Mouse (Mus musculus): Measurements from ENCODE around the gene Evi2a. TPM values are rescaled to one million over a fixed set of nuclear protein-coding genes. Genes with fewer than 3 reads are reported as not detected.

Evi2a gene
- polyA plus RNA-seq (2017; shearing (Covaris generic)), result 10 to 100 TPM; 63.8 to 92.4 (median 76.7) TPM

DNA sequence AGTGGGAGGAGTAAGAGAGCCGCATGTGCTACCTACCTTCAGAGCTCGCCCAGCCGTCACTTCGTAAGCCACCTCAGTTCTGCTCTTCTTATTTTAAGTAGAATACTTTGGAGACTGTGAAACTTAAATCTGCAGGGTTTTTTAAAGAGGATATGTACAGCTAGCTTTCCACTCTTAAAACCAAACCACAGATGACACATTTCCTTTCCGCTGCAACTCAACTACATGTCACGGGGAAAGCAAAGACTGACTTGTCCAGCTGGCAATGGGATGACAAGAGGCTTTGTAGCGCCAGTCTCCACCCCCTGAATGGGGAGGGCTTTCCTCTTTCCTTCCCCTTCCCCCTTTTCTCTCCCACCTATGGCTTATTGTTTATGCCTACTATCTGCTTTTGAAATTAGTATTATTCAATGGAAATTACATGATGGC is at the start of gene Evi2a, which contains the start of gene Evi2:
Gene Evi2a (minus strand): TSS at position 277 of the 429 bp plus-strand sequence.
Gene Evi2 (minus strand): TSS at position 257 of the 429 bp plus-strand sequence.
- ATAC-seq, result peak; percentile 83

GRCm38 (mm10) chr11:79577741-79578140 is 47.3 kb upstream of the Evi2a start:
- ATAC-seq, result peak; percentile 67

GRCm38 (mm10) chr11:79575383-79576073 is 45.1 kb upstream of the Evi2a start:
- ATAC-seq, result no peak

DNA sequence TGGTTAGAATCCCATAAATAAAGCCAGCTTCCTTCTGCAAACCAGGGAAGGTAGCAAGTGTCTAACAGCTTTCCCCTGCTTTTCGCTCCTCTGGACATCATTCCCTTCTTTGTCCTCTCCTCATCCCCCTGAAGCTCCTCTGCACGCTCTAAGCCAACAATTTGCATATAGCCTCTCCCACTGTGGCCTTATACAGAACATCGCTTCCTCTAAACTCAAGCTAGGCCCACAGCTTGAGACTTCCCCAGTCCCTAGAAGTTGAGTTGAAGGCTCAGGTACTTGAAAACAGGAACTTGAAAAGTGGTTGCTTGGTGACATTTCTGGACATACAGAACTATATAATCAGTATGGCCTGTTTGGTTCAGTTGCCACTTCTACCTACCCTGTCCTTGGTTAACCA is 43.4 kb upstream of the Evi2a start:
- no peak for ATAC-seq

GRCm38 (mm10) chr11:79570319-79570718 is 39.9 kb upstream of the Evi2a start:
- ATAC-seq, result no peak

DNA sequence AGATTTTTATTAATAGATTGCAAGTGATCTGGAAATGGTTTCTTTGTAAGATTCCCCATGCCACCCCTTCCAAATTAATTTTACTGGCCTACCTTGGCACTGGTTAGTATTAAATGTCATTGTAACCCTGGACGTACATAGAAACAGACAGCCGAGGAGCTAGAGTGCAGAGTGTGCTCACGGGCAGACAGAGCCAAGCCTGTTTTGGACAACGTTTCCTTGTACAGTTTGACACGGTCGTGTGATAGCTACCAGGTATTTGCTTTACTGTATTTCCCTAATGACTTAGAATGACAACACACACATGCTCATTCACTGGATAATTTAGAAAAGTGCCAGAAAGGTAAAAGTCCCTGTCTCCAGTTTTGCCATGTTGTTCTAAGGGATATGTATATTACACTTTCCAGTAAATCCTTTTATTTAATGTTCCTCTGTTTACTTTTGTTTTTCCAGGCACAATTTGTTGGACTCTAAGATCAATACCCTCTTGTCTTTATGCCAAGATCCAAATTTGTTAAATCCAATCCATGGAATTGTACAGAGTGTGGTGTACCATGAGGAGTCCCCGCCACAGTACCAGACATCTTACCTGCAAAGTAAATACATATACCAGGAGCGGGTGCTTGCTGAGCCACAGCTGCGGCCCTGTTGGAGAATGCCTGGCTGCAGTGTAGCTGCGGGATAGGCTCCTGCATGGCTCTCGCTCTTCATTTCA is 37.9 kb upstream of the Evi2a start:
- no peak for ATAC-seq

DNA sequence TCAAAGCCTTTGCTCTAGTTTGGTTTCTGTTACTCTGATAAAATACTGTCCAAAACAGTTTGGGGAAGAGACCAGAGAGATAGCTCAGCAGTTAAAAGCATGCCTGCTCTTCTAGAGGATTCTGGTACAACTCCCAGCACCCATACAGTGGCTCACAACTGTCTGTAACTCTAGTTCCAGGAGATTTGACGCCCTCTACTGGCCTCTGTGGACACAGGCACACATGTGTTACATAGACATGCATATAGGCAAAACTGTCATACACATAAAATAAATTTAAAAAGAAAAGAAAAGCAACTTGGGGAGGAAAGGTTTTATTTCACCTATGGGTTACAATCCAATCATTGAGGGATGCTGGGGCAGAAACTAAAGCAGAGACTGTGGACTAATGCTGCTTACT is 36.5 kb upstream of the Evi2a start:
- no peak for ATAC-seq

- ATAC-seq, result no peak
These were observed 33.1 kb upstream of the Evi2a start for GRCm38 (mm10) chr11:79563493-79563892.

- no peak for ATAC-seq
These were observed 30.1 kb upstream of the Evi2a start for GRCm38 (mm10) chr11:79560536-79560935.

DNA sequence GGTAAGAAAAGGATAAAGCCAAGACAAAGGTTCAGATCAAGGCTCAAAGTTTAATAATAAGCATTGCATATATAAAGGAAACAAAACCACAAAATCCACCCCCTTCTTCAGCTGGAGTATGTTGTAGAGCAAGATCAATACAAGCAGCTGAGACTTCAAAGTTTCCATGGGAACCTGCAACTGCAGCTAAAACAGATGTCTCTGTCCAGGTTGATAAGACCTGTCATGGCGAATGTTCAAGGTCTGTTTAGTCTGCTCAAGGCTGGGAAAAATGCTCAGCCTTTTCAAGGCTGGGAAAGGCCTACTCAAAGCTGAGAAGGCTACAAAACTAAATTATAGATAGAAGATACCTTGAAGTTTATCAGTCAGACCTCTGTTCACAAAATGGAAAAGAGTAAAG is 22.2 kb upstream of the Evi2a start:
- no peak for ATAC-seq

- no peak for ATAC-seq
These were observed 5.9 kb upstream of the Evi2a start for GRCm38 (mm10) chr11:79536293-79536692.

GRCm38 (mm10) chr11:79535554-79535953 is 5.1 kb upstream of the Evi2a start:
- ATAC-seq, result no peak

- ATAC-seq, result no peak
These were observed 3.7 kb upstream of the Evi2a start for GRCm38 (mm10) chr11:79533950-79534690.

GRCm38 (mm10) chr11:79533311-79533710 is 2.9 kb upstream of the Evi2a start:
- ATAC-seq, result no peak

DNA sequence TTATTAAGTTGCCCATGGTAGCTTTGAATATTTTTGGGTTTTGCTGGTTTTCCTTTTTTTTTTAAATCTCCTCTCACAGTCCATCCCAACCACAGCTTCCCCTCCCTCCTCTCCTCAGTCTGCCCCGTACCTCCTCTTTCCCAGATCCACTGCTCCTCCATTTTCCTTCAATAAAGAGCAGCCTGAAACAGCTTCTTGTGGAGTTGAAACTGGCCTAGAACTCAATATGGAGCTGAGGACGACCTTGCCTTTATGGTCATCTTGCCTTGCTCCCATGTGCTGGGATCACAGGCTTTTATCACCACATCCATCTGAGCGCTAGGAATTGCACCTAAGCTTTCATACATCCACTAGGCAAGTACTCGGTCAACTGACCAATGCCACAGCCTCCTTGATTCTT is 1.1 kb upstream of the Evi2a start:
- ATAC-seq, result no peak

GRCm38 (mm10) chr11:79530774-79531173 is 365 bp upstream of the Evi2a start:
- no peak for ATAC-seq

GRCm38 (mm10) chr11:79529736-79530135 is 673 bp downstream of the Evi2a start:
- ATAC-seq, result no peak

GRCm38 (mm10) chr11:79529226-79529625 is 1.2 kb downstream of the Evi2a start:
- no peak for ATAC-seq

DNA sequence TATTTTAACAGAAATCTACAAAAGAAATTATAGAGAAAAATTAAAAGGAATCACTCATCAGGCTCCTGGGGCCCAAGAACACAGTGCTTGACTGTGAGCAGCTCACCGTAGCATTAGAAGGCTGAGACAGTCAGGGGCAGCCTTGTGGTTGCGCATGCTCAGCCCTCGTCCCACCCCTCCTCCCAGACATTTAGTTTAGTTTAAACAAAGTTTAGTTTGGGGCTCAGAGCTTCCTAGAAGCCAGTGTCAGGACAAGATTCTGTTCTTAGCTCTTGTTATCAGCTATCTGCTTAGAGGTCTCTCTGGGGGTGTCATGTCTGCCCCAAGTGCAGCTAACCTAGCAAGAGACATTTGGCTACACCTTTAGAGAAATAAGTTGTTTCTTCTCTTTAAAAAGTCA is 1.8 kb downstream of the Evi2a start:
- ATAC-seq, result no peak

GRCm38 (mm10) chr11:79527739-79528384 is 2.5 kb downstream of the Evi2a start:
- no peak for ATAC-seq

DNA sequence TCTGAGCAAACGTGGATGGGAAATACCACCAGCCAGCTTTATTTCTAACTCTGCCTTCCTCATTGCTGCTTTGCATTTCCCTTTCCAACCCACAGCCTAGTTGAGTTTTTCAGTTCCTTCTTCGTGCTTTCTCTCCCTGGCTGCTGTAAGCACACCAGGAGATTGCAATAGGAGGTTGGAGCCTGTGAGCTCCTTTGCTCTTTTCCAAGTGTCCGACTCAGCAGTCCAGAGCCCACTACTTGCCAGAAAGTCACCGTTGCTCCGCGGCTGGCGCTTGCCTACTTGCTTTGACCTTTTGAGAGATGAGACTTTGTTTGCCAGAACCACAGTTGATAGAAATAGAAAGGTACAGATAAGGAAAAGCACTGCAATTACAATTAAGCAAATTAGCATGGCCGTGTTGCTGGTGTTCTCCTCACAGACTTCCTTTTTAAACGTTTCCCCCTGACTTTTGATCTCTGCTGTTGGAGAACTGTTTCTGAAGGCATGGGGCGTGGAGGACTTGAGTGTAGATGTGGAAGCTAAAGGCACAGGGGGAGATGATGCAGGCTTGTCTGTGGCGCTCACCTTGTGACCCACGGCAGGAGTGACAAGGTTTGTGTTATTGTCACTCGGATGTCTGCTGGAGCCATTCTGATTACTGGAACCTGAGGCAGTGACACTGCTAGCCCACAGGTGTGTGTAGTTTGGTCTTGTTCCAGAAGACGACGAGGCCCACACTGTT is 3.2 kb downstream of the Evi2a start:
- ATAC-seq, result no peak

DNA sequence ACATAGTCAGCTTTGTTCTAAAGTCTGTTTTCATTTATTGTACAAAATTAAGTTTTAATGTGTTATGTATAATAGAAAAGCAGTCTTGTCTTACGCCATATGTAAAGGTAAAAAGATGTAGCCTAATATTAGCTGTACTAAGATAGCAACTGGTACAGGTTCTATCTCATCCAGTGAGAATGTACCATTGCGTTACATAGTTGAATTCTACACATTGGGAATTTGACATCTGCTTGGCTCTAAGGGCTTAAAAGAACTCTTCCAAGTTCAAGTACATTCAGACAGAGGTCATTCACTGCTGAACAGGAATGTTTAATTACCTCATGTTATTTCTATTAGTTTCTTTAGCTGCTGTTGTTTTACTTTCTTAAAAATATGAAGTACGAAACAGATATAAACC is 3.9 kb downstream of the Evi2a start:
- no peak for ATAC-seq

GRCm38 (mm10) chr11:79524310-79524575 is 6.2 kb downstream of the Evi2a start:
- ATAC-seq, result no peak
